Mouse (Mus musculus): ENCODE results near the gene Zfp451.

Zfp451 gene

DNA sequence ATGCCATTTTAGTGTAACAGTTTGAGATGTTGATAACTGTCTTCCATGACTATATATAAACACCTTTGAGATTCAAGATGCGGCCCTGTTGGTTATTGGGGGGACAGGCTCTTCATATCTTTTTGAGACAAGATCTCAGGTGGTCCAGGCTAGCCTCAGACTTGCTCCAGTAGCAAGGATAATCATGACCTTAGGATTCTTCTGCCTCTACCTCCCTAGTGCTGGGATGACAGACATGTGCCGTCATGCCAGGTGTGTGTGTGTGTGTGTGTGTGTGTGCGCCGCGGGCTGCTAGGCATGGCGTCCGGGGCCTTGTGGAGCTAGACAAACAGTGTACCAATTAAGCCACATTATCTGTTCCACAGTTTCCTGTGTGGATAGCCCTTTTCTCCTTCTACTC, 93.4 kb downstream of the Zfp451 start:
- in situ Hi-C loops (cut with MboI; ENCODE audit: unreplicated experiment in 2 of 2): no loop called here

DNA sequence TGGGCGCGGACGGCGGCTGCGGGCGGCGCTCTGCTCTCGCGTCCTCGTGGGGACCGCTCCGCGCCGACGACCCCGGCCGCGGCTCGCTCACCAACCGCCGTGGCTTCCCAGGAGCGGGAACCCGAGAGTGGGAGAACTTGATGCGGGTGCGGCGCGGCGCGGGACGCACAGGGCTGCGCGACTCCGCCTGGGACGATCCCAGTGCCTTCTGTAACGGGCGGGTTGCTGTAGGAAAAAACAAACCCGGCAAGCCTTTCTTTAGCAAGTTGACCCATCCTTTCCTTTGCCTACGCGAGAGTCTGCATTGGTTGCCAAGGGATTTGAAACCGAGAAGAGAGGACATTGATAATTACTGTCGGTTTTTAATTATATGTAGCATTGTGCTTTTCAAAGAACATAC, 94.2 kb downstream of the Zfp451 start:
- in situ Hi-C loops (cut with MboI; ENCODE audit: unreplicated experiment in 2 of 2): no loop called here

DNA sequence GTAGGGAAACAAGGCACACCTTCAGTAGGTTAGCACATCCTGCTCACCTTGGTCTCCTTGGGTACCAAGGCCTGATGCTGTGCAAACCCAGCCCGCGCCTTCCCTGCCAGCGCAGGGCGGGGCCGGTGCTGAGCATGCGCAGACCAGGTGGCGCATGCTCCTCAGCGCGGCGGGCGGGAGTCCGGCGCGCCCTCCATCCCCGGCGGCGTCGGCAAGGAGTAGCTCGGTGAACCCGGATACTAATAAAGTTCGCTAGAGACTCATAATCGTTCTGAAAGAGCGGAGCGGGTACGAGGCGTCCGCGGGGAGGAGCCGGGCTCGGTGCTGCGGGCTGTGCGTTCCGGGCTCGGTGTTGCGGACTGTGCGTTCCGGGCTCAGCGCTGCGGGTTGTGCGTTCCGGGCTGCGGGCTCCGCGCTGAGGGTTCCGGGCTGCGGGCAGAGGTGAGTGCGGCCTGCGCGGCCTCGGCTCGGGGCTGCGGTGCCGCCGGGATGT, 94.6 kb downstream of the Zfp451 start, which contains the start of gene Rab23:
Rab23 (plus strand) TSS at position 155 of the 493 bp plus-strand sequence.
- in situ Hi-C loops (cut with MboI; ENCODE audit: unreplicated experiment in 2 of 2): no loop called here

DNA sequence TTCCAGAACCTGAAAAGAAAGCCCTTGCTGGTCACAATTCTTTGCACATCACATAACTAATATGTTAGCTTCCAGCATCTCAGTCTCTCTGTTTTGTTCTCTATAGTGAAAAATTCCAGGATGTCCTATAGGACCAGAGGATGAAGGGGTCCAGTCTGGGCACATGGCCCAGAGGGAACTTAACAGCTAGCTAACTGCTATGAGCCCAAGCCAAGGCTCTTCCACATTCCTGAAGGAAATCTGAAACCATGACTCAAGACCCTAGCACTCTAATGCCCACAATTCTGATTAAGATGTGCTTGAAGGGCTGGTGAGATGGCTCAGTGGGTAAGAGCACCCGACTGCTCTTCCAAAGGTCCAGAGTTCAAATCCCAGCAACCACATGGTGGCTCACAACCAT, 96.8 kb downstream of the Zfp451 start:
- in situ Hi-C loops (cut with MboI; ENCODE audit: unreplicated experiment in 2 of 2): no loop called here

DNA sequence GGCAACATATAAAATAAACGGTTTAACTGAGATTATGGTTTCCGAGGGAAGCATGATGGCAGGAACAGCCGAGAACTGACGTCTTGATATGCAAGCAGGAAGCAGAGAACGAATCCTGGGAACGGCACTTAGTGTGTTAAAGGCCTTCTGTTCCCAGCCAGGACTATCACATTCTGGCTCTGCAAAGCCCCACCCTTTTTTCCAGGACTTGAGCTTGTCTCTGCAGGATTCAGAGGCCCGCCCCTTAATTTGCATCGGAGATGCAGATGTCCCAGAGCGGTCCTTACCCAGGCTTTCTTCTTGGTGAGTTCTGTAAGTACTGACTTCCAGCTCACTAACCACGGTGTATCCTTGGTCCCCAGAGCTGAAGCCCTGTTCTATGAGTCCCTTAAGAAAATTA, 99.6 kb downstream of the Zfp451 start:
- in situ Hi-C loops (cut with MboI; ENCODE audit: unreplicated experiment in 2 of 2): no loop called here

DNA sequence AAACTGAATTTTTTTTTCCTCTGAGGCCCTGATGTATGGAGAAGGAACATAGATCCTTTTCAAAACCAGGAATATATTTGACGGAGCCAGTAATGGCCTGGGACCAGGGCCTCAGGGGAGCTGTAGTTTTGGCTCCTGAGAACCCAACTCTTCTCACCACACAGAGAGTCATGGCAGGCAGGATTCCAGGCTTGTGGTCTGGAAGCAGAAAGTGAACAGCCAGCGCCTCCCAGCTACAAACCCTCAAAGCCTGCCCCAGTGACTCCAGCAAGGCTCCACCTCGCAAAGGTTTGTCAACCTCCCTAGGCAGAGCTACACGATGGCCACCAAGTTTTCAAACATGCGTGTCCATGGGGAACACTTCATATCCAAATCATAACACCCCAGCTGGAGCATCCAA, 102.4 kb downstream of the Zfp451 start:
- in situ Hi-C loops (cut with MboI; ENCODE audit: unreplicated experiment in 2 of 2): no loop called here
